Mouse (Mus musculus) embryonic facial prominence, embryonic 12.5 days (tissue): ENCODE results near the gene Tmem59l. TPM values are rescaled to one million over a fixed set of nuclear protein-coding genes. Genes with fewer than 3 reads are reported as not detected.

Experiments used
- ATAC-seq: fragments of 200-750 bp; cut with Nextera tagmentation; 2 replicates; pipeline ENCODE4 v1.8.0; 2017; ENCODE audit not compliant: insufficient number of reproducible peaks, insufficient read depth, low FRiP score, low TSS enrichment
- H3K27ac ChIP-seq: fragments of 300-500 bp; sonication (generic); 2 replicates; pipeline ENCODE4 v1.5.1; 2016; ENCODE audit warnings: mild to moderate bottlenecking
- H3K27me3 ChIP-seq: fragments of 300-500 bp; sonication (generic); 2 replicates; pipeline ENCODE4 v1.6.1; 2016; ENCODE audit warnings: mild to moderate bottlenecking, moderate library complexity
- H3K36me3 ChIP-seq: fragments of 300-500 bp; sonication (generic); 2 replicates; pipeline ENCODE4 v1.6.1; 2016; ENCODE audit warnings: mild to moderate bottlenecking
- H3K4me1 ChIP-seq: fragments of 300-500 bp; sonication (generic); 2 replicates; pipeline ENCODE4 v1.6.1; 2016
- H3K4me2 ChIP-seq: fragments of 300-500 bp; sonication (generic); replicated peaks from 2 replicates; pipeline ENCODE4 v1.6.1; 2016; ENCODE audit warnings: mild to moderate bottlenecking, moderate library complexity
- H3K4me3 ChIP-seq: fragments of 300-500 bp; sonication (generic); 2 replicates; pipeline ENCODE4 v1.5.1; 2016; ENCODE audit warnings: mild to moderate bottlenecking
- H3K9ac ChIP-seq: fragments of 300-500 bp; sonication (generic); 2 replicates; pipeline ENCODE4 v1.6.1; 2016; ENCODE audit warnings: mild to moderate bottlenecking, moderate library complexity
- H3K9me3 ChIP-seq: fragments of 300-500 bp; sonication (generic); 2 replicates; pipeline ENCODE4 v1.6.1; 2016; ENCODE audit warnings: mild to moderate bottlenecking, moderate library complexity
- WGBS: fragments of 180-500 bp; shearing (Covaris S2); methylation state at CpG from one replicate; pipeline ENCODE4 v1.1.7; 2016; 5-methylcytosine and 5-hydroxymethylcytosine counted together
- polyA plus RNA-seq: library from polyadenylated mRNA; unstranded; fragments of >200 nt; fragmentation: Nextera tagmentation; extraction: Ambion mirVana; gene quantifications from 2 replicates; pipeline ENCODE4 v1.2.1, GENCODE M21; 2016

The Tmem59l gene
- polyA plus RNA-seq, 1 experiment from 2014 or later, result 27.1 TPM

DNA sequence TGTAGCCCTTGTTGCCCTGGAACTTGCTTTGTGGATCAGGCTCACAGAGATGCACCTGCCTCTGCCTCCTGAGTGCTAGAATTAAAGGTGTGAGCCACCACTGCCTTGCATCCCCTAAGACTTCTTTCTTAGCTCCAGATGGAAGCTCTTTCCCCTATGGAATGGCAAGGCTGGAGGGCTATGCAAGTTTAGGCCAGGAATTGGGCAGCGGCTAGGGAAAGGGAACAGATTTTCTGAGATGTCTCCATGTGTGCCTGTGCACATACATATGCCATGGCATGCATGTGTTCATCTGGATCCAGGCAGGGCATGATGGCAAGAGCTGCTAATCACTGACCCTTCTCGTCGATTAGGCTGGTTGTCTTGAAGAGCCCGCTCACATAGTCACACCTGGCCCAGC is 21.5 kb downstream of the Tmem59l start:
- no peak overlapping the region for H3K9ac ChIP-seq
- H3K27ac ChIP-seq, result no peak overlapping the region
- H3K4me2 ChIP-seq, result no peak overlapping the region
- ATAC-seq, result no peak
- no peaks in the 10 kb centered on the region for H3K9me3 ChIP-seq
- 94% methylated on average over 4 of the region's 4 CpGs for WGBS
- peaks cover 18% of the 10 kb centered on the region for H3K4me1 ChIP-seq
- no peak overlapping the region for H3K4me3 ChIP-seq
- H3K27me3 ChIP-seq, result no peaks in the 10 kb centered on the region
- H3K36me3 ChIP-seq, result peaks cover 11% of the 10 kb centered on the region; the same call in 1 of the 2 replicates

DNA sequence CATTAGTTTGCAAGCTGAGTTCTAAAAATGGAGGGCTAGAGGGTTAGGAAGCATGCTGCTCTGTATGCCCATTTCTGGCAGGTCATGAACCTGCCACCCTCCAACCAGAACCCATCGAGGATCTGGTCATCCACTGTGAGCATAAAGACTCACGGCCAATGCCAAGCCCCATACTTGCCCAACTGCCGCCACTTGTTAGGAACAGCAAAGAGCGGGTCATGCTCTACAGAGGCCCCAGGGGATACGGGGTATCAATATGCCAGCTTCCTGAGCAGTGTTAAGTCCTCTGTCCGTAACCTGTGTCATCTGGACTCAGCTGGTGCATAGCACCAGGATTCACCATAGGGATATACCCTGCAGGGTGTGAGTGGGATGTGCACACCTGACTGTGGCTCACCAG is 23.0 kb downstream of the Tmem59l start:
- H3K27me3 ChIP-seq, result no peaks in the 10 kb centered on the region
- H3K27ac ChIP-seq, result no peak overlapping the region
- no peak overlapping the region for H3K4me2 ChIP-seq
- no peaks in the 10 kb centered on the region for H3K9me3 ChIP-seq
- WGBS, result 83% methylated on average over 6 of the region's 6 CpGs
- H3K36me3 ChIP-seq, result peaks cover 11% of the 10 kb centered on the region; the same call in 1 of the 2 replicates
- no peak overlapping the region for H3K9ac ChIP-seq
- H3K4me3 ChIP-seq, result no peak overlapping the region
- H3K4me1 ChIP-seq, result peaks cover 18% of the 10 kb centered on the region
- ATAC-seq, result no peak

DNA sequence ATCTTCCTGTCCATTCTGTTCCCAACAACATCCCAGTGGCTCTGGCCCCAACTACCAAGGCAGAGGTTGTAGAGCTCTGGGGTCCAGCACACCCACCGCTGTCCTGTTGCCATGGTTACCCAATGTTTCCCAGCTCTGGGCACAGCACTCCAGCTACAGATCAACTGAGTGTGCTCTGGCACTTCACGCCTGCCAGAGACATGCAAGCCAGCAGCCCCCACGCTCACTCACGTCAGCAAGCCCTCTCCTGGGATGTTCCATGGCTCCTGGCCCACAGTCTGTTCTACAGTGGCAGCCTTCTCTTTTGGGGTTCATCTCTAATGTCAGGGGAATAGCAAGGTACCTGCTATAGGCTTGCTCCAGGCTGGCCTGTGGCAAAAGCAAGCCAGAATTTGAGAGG is 23.9 kb downstream of the Tmem59l start:
- Histone ChIP-seq H3K4me1 (peaks cover 18% of the 10 kb centered on the region), H3K27ac (no peak overlapping the region), H3K9me3 (no peaks in the 10 kb centered on the region), H3K36me3 (peaks cover 11% of the 10 kb centered on the region; the same call in 1 of the 2 replicates), H3K27me3 (no peaks in the 10 kb centered on the region), H3K4me3 (no peak overlapping the region), H3K4me2 (no peak overlapping the region), H3K9ac (no peak overlapping the region)
- no peak for ATAC-seq
- 91% methylated on average over 4 of the region's 4 CpGs for WGBS

DNA sequence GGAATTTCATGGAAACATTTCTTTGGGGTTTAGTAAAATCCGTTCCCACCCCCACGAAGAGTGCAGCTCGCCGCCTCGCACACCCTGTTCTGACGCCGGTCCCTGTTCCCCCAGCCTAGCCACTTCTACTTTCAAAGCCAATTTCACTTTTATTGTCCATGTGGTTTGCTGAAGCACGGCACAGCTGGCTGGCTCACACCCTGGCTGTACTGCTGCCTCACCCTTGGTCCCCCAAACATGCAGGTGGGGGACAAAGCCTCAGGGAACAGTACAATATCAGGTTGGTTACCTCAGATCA is 24.7 kb downstream of the Tmem59l start:
- WGBS, result 94% methylated on average over 8 of the region's 8 CpGs
- Histone ChIP-seq H3K36me3 (peaks cover 10% of the 10 kb centered on the region; the same call in 1 of the 2 replicates), H3K4me2 (no peak overlapping the region), H3K9me3 (no peaks in the 10 kb centered on the region), H3K4me3 (no peak overlapping the region), H3K4me1 (peaks cover 10% of the 10 kb centered on the region), H3K9ac (no peak overlapping the region), H3K27me3 (no peaks in the 10 kb centered on the region), H3K27ac (no peak overlapping the region)
- ATAC-seq, result no peak

DNA sequence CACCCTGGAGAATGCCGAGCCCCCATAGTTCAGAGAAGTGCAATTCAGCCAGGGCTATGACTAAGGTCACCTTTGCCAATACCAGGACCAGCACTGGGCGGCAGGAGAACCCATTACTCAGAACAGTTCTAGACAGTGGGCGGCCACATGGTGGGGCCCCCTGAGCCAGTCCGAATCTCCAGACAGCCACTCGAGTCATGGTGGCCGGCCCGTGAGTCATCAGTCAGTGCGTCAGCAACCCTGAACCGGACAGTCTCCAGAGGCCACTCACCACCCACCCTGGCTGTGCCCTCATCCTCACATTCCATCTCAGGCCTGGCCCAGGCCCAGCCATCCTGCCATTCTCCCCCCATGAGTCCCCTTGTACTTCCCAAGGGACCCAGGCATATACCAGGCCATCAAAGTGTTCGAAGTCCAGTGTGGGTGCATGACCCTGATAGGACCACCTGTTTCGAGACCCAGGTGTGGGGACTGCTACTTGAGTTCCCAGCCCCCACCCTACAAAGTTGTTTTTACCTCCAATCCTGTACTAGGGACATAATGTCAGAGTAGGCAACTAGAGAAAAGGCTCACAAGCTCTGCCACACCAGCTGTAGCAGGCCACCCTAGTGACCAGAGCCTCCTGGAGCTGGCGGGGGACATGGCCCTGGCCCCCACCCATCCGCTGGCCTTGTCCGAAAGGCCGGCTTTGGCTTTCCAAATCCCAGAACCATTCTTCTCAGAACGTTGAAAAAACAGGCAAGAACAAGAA is 25.2 kb downstream of the Tmem59l start:
- Histone ChIP-seq H3K4me1 (peaks cover 5% of the 10 kb centered on the region; the same call in 1 of the 2 replicates), H3K36me3 (peaks cover 9% of the 10 kb centered on the region; the same call in 1 of the 2 replicates), H3K27ac (no peak overlapping the region), H3K9ac (no peak overlapping the region), H3K4me3 (no peak overlapping the region), H3K4me2 (no peak overlapping the region), H3K27me3 (no peaks in the 10 kb centered on the region), H3K9me3 (no peaks in the 10 kb centered on the region)
- 90% methylated on average over 16 of the region's 16 CpGs for WGBS
- no peak for ATAC-seq

DNA sequence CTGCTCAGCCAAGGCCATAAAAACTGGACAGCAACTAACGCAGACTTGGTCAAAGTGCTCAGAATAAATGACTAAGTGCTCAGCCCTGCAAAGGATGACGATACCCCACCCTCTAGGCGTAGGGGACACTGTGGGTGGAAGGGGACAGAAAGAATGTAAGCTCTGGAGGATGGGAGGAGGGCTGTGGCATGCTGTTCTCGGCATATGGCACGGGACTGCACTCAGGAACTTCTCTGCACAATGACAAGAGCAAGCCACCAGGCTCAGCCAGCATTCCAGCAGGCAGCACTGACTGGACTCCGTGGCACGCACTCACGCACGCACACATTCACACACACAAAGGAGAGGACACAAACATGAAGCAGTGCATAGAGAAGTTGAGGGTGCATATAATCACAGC is 26.6 kb downstream of the Tmem59l start:
- H3K27me3 ChIP-seq, result no peaks in the 10 kb centered on the region
- 0 out of 2 replicates have a peak, but pooled peaks cover under 1% of the 10 kb centered on the region for H3K36me3 ChIP-seq
- no peaks in the 10 kb centered on the region for H3K9me3 ChIP-seq
- H3K27ac ChIP-seq, result no peak overlapping the region
- no peak for ATAC-seq
- no peaks in the 10 kb centered on the region for H3K4me1 ChIP-seq
- H3K4me3 ChIP-seq, result no peak overlapping the region
- WGBS, result 82% methylated on average over 9 of the region's 9 CpGs
- no peak overlapping the region for H3K9ac ChIP-seq
- no peak overlapping the region for H3K4me2 ChIP-seq

DNA sequence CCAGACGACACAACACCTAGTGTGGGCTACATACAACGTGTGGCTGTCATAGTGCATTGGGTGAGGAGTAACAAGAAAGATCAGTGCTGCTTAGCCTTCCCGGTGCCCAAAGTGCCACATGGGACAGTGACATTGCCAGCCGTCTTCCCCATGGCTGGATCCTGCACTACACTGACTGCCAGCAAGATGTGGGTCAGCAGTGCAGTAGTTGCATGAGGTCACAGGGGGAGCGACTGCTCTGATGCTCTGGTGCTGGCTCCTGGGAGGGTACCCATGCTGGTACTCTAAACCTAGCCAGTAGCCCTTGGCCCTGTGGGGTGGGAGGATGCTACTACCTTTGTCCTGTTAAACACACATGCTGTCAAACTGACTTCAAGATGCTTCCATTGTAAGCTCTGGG is 27.0 kb downstream of the Tmem59l start:
- no peaks in the 10 kb centered on the region for H3K9me3 ChIP-seq
- no peaks in the 10 kb centered on the region for H3K4me1 ChIP-seq
- ATAC-seq, result no peak
- no peak overlapping the region for H3K4me3 ChIP-seq
- no peaks in the 10 kb centered on the region for H3K36me3 ChIP-seq
- no peak overlapping the region for H3K4me2 ChIP-seq
- no peaks in the 10 kb centered on the region for H3K27me3 ChIP-seq
- WGBS, result 91% methylated on average over 5 of the region's 5 CpGs
- H3K27ac ChIP-seq, result no peak overlapping the region
- H3K9ac ChIP-seq, result no peak overlapping the region

DNA sequence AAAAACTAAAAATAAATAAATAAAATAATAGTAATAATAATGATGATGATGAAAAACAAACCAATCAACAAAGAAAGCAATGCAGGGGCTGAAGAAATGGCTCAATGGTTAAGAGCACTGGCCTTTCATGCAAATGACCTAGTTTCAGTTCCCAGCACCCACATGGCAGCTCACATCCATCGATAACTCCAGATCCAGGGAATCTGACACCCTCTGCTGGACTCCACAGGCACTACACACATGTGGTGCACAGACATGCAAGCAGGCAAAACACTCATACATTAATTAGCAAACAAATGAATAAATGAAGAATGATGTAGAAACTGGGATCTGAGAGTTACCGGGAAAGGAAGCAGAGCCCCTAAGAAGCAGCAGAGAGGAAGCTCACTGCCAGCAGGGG is 27.5 kb downstream of the Tmem59l start:
- Histone ChIP-seq H3K27ac (no peak overlapping the region), H3K27me3 (no peaks in the 10 kb centered on the region), H3K4me3 (no peak overlapping the region), H3K4me1 (no peaks in the 10 kb centered on the region), H3K4me2 (no peak overlapping the region), H3K9me3 (no peaks in the 10 kb centered on the region), H3K9ac (no peak overlapping the region), H3K36me3 (no peaks in the 10 kb centered on the region)
- WGBS, result 96% methylated on average over 2 of the region's 2 CpGs
- ATAC-seq, result no peak

DNA sequence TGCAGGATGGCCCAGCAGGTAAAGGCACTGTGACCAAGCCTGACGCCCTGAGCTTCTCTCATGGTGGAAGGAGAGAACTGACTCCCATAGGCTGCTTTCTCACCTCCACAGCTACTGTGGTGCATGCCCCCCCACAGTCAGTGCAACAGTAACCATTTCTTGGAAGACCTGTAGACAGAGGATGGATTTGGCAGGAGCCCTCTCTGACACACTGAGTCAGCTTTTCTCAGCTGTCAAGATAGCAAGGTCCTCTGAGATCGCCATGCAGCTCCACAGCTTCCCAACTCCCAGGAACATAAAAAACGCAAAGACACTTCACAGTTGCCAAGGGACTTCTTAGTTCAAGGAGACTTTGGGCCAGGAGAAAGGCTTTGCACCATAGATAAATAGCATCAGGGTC is 28.7 kb downstream of the Tmem59l start:
- Histone ChIP-seq H3K27ac (no peak overlapping the region), H3K27me3 (no peaks in the 10 kb centered on the region), H3K9me3 (no peaks in the 10 kb centered on the region), H3K36me3 (no peaks in the 10 kb centered on the region), H3K9ac (no peak overlapping the region), H3K4me1 (0 out of 2 replicates have a peak, but pooled peaks cover 4% of the 10 kb centered on the region), H3K4me2 (no peak overlapping the region), H3K4me3 (no peak overlapping the region)
- WGBS, result 88% methylated on average over 3 of the region's 3 CpGs
- no peak for ATAC-seq

DNA sequence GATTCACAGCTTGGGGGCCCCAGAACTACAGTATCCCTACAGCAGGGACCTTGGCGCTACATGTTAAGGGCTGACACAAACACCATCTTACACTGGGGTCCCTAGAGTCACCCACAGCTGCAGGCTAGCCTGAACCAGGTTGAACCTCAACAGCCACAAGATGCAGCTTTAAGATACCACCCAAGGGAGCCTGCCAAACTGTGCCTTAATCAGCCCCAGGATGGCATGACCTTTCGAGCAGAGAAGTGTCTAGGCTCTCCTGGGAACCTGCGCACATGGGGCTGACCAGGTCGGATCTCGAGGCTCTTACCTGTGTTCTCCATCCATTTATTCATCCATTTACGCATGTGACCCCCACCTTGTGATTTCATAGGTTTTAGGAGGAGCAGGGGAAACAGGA is 29.3 kb downstream of the Tmem59l start:
- Histone ChIP-seq H3K9me3 (no peaks in the 10 kb centered on the region), H3K27ac (no peak overlapping the region), H3K9ac (no peak overlapping the region), H3K36me3 (no peaks in the 10 kb centered on the region), H3K4me2 (no peak overlapping the region), H3K27me3 (0 out of 2 replicates have a peak, but pooled peaks cover 1% of the 10 kb centered on the region), H3K4me3 (no peak overlapping the region), H3K4me1 (0 out of 2 replicates have a peak, but pooled peaks cover 4% of the 10 kb centered on the region)
- WGBS, result 87% methylated on average over 6 of the region's 6 CpGs
- no peak for ATAC-seq

DNA sequence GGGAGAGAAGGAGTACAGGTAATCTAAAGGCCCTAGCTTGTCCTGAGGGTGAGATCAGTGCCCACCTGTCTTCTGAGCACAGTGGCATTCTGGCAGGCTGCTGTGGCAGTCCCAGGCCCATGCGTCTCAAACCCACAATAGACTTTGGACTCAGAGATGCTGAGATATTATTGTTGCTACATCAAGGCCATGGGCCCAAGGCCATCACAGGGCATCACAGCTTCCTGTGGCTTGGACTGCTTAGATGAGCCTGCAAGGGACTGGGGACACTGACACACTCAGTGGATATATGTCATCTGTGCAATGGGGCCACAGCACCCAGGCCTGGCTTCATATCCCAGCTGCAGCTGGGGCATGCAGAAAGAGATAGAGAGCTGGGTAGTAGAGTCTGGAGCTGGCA is 30.2 kb downstream of the Tmem59l start:
- H3K27ac ChIP-seq, result no peak overlapping the region
- 0 out of 2 replicates have a peak, but pooled peaks cover 3% of the 10 kb centered on the region for H3K27me3 ChIP-seq
- no peak for ATAC-seq
- H3K4me1 ChIP-seq, result 0 out of 2 replicates have a peak, but pooled peaks cover 4% of the 10 kb centered on the region
- no peak overlapping the region for H3K4me2 ChIP-seq
- WGBS, result 97% methylated on average over 1 of the region's 1 CpGs
- H3K9ac ChIP-seq, result no peak overlapping the region
- peaks cover 7% of the 10 kb centered on the region for H3K36me3 ChIP-seq
- H3K9me3 ChIP-seq, result no peaks in the 10 kb centered on the region
- H3K4me3 ChIP-seq, result no peak overlapping the region

DNA sequence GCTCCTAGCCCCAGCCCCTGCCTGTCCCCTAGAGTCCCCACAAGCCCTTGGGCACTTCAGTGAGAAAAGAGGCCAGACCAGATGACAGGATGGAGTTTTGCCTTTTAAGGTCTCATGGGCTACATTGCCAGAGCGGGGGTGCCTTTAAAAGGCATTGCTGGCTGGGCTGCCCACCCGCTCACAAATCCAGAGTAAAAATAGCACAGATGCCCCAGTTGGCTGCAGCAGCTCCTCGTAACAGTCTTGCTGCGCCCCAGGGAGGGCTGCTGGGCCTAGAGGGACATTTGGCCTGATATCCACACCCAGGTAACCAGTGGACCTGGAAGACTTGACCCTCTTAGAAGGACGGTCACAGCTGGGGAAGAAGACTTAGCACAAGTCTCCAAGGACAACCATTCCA is 33.3 kb downstream of the Tmem59l start:
- H3K4me1 ChIP-seq, result peaks cover 21% of the 10 kb centered on the region
- no peak overlapping the region for H3K4me2 ChIP-seq
- H3K27ac ChIP-seq, result no peak overlapping the region
- 88% methylated on average over 5 of the region's 5 CpGs for WGBS
- 0 out of 2 replicates have a peak, but pooled peaks cover 3% of the 10 kb centered on the region for H3K27me3 ChIP-seq
- no peak overlapping the region for H3K4me3 ChIP-seq
- no peak overlapping the region for H3K9ac ChIP-seq
- no peaks in the 10 kb centered on the region for H3K9me3 ChIP-seq
- no peak for ATAC-seq
- peaks cover 29% of the 10 kb centered on the region for H3K36me3 ChIP-seq
